8 mouse cellular contexts compared by ENCODE assay signal in the genomic region with DNA sequence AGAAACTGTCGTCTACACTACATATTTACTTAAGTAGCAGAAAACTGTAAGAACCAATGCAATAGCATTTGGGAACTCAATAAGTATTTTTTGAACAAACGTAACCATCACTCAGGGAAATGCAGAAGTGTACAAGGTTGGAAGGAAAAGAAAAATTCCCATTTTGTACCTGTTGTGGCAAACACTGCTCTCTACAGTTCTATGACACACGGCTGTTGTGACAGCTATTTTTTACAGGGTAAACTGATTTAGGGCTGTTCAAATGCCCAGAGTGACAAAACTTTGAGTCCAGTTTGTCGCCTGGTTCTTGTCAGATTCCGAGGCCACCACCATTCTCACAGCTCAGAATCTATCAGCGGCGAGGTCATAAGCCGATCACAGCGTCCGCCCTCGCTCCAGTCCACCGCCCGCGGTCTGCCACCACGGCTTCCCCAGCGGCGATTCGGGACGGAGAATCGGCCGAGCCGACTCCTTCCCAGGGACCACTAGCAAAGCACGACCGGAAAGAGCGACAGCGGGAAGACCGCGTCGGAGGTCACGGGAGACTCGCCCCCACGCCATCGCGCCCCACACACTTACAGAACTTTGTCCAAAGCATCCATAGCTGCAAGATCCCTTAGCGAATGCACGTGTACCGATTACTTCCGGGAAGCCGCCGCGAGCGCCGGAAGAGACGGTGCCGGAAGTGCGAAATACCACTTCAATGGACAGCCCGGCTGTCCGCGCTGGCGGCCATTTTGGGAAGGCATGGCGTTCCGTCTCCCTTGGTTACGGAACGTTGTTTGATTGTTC. TPM values are rescaled to one million over a fixed set of nuclear protein-coding genes. Genes with fewer than 3 reads are reported as not detected.
DNase-seq lines count a peak whose midpoint lies in the region; ATAC-seq lines count a peak whose summit lies in the region.

A gene (minus strand): TSS at position 663 of the 792 bp plus-strand sequence.

- peak within 1 kb of the TSS; percentile 41 for H3K4me2 ChIP-seq in embryonic facial prominence, embryonic 11.5 days (ENCODE audit: low read depth, low read length)
- H3K4me2 ChIP-seq in limb, embryonic 13.5 days (replicated peaks): peak within 1 kb of the TSS; percentile 77
- H3K4me2 ChIP-seq in midbrain, embryonic 16.5 days (ENCODE audit: low read length): peak within 1 kb of the TSS; percentile 75

- H3K27ac ChIP-seq in embryonic facial prominence, embryonic 11.5 days (replicated peaks; ENCODE audit: low read depth, low read length): no peak within 1 kb of the TSS
- peak within 1 kb of the TSS; percentile 29; the same call in 1 of the 2 replicates for H3K27ac ChIP-seq in limb, embryonic 13.5 days
- peak within 1 kb of the TSS; percentile 83 for H3K27ac ChIP-seq in midbrain, embryonic 16.5 days (ENCODE audit: low read length)

- ATAC-seq in embryonic facial prominence, embryonic 11.5 days (replicated peaks; ENCODE audit: insufficient number of reproducible peaks, low FRiP score, low TSS enrichment, low read depth): peak; percentile 78
- peak; percentile 91 for ATAC-seq in limb, embryonic 13.5 days (ENCODE audit: low FRiP score, low read depth)
- ATAC-seq in midbrain, embryonic 16.5 days: peak; percentile 95

- peaks cover 5% of the 10 kb centered on the region for H3K36me3 ChIP-seq in embryonic facial prominence, embryonic 11.5 days (replicated peaks; ENCODE audit: control insufficient read depth, insufficient read depth, low read depth, low read length)
- peaks cover 66% of the 10 kb centered on the region for H3K36me3 ChIP-seq in limb, embryonic 13.5 days
- peaks cover 20% of the 10 kb centered on the region for H3K36me3 ChIP-seq in midbrain, embryonic 16.5 days (ENCODE audit: control insufficient read depth, insufficient read depth, low read length)

- peak; percentile 88 for DNase-seq in 3134 (ENCODE audit: extremely low read depth, insufficient read length, low spot score)
- peak; percentile 88 for DNase-seq in adrenal gland, postnatal 14 days
- peak; percentile 94 for DNase-seq in embryonic facial prominence, embryonic 11.5 days (ENCODE audit: low spot score)
- peak; percentile 98 for DNase-seq in heart, adult 11 months
- DNase-seq in kidney, adult 18-20 months: peak; percentile 85
- DNase-seq in spleen, postnatal 10 days (ENCODE audit: low spot score in 2 of 2): peak; percentile 59 to 86

- H3K4me3 ChIP-seq in embryonic facial prominence, embryonic 11.5 days (ENCODE audit: low read depth, low read length): peak within 1 kb of the TSS; percentile 80
- H3K4me3 ChIP-seq in limb, embryonic 13.5 days: peak within 1 kb of the TSS; percentile 78
- peak within 1 kb of the TSS; percentile 66 for H3K4me3 ChIP-seq in midbrain, embryonic 16.5 days (ENCODE audit: low read depth, low read length)

- no peaks in the 10 kb centered on the region for H3K4me1 ChIP-seq in embryonic facial prominence, embryonic 11.5 days (ENCODE audit: control insufficient read depth, insufficient read depth, low read length)
- 0 out of 2 replicates have a peak, but pooled peaks cover 7% of the 10 kb centered on the region for H3K4me1 ChIP-seq in limb, embryonic 13.5 days
- H3K4me1 ChIP-seq in midbrain, embryonic 16.5 days (ENCODE audit: control insufficient read depth, insufficient read depth, low read length): peaks cover 16% of the 10 kb centered on the region

- WGBS in embryonic facial prominence, embryonic 11.5 days: under 1% methylated on average over 54 of the region's 54 CpGs
- WGBS in limb, embryonic 13.5 days: under 1% methylated on average over 54 of the region's 54 CpGs
- WGBS in midbrain, embryonic 16.5 days: under 1% methylated on average over 53 of the region's 54 CpGs

- H3K27me3 ChIP-seq in embryonic facial prominence, embryonic 11.5 days (ENCODE audit: control insufficient read depth, insufficient read depth, low read length): no peaks in the 10 kb centered on the region
- H3K27me3 ChIP-seq in limb, embryonic 13.5 days: no peaks in the 10 kb centered on the region
- H3K27me3 ChIP-seq in midbrain, embryonic 16.5 days (ENCODE audit: control insufficient read depth, insufficient read depth, low read depth, low read length): no peaks in the 10 kb centered on the region

- peak within 1 kb of the TSS; percentile 74 for H3K9ac ChIP-seq in embryonic facial prominence, embryonic 11.5 days (replicated peaks; ENCODE audit: low read length)
- peak within 1 kb of the TSS; percentile 76 for H3K9ac ChIP-seq in limb, embryonic 13.5 days
- H3K9ac ChIP-seq in midbrain, embryonic 16.5 days (ENCODE audit: low read depth, low read length): peak within 1 kb of the TSS; percentile 65

- H3K9me3 ChIP-seq in embryonic facial prominence, embryonic 11.5 days (replicated peaks; ENCODE audit: control insufficient read depth, low read length): no peaks in the 10 kb centered on the region
- no peaks in the 10 kb centered on the region for H3K9me3 ChIP-seq in limb, embryonic 13.5 days
- H3K9me3 ChIP-seq in midbrain, embryonic 16.5 days (replicated peaks; ENCODE audit: control insufficient read depth, low read length, poor library complexity, severe bottlenecking): no peaks in the 10 kb centered on the region

RNA-seq across cellular contexts. Expression of the gene that starts here (rescaled TPM):
- 26.2 and 30.9 TPM in 2 replicates for total RNA-seq in adrenal gland, postnatal 14 days (2021)
- 90.8 and 92.6 TPM in 2 replicates for polyA plus RNA-seq in embryonic facial prominence, embryonic 11.5 days (2014; fragmentation: Nextera tagmentation; extraction: Ambion mirVana)
- 65.9 and 71.8 TPM in 2 replicates for polyA plus RNA-seq in limb, embryonic 13.5 days (2015; fragmentation: Nextera tagmentation; extraction: Ambion mirVana)
- 64.8 and 68.8 TPM in 2 replicates for polyA plus RNA-seq in midbrain, embryonic 16.5 days (2015; fragmentation: Nextera tagmentation; extraction: Ambion mirVana)
